Mouse (Mus musculus): ENCODE measurements around the gene Pde4d. TPM values are rescaled to one million over a fixed set of nuclear protein-coding genes. Genes with fewer than 3 reads are reported as not detected.

The Pde4d gene
- polyA plus RNA-seq, 1 experiment from 2014 or later: 3.4 TPM

DNA sequence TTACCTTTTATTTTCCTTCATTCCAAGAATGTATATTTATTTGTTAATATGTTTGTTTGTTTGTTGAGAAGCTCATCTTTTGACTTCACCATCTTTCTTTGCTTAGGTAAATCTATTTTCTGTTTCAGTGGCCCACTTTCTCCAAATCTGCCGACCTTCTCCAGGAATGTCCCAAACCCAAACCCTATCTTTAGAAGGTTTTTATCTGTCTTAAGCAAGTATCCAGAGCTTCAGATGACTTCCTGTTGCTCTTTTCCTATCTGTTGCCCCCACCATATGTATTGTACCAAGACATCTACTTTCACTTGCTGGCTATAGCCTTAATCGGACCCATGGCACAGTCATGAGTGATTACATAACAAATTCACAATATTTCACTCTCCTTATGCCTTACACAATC is 1238.4 kb downstream of the Pde4d start:
- no peak for TF ChIP-seq CTCF (IDR thresholded peaks at IDR 0.05)
- no peak for DNase-seq (ENCODE audit: low read depth, low spot score)
- in situ Hi-C loops (cut with MboI; ENCODE audit: low pct_unique_long_range_greater_than_20kb): no loop called here

DNA sequence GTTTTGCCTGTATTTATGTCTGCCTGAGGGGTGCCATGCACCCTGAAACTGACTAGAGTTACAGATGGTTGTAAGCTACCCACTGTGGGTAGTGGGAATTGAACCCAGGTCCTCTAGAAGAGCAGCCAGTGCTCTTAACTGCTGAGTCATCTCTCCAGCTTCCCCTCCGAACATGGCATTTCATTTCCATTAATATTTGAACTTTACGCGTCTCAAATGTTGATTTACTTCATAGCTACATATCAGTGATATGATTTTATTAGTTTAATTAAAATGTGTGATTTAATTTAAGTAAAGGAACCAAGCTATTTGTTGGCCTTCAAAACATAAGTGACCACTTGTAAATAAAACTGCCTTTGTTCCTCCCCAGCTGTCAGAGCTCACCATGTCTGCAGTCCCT is 1239.4 kb downstream of the Pde4d start:
- H3K27me3 ChIP-seq: no peaks in the 10 kb centered on the region
- ChIA-PET CTCF (interaction anchor here (0.8 to 2.9 kb wide), 4 partner anchors 9 to 27 kb away, joined by 3 to 9 read pairs (median 4); no protein-coding TSS in a partner anchor), POLR2A (no interaction called here)
- in situ Hi-C loops (cut with MboI; ENCODE audit: low pct_unique_long_range_greater_than_20kb): no loop called here
- no peak for TF ChIP-seq CTCF (IDR thresholded peaks at IDR 0.05)
- DNase-seq (ENCODE audit: low read depth, low spot score) (no peak), ATAC-seq (no peak)

More for the DNA sequence above, 1238.4 kb downstream of the Pde4d start:
- ATAC-seq: no peak
- ChIA-PET CTCF (interaction anchor here (1.8 to 2.9 kb wide), 4 partner anchors 12 to 29 kb away, joined by 3 to 9 read pairs (median 6); no protein-coding TSS in a partner anchor), POLR2A (no interaction called here)
- H3K27me3 ChIP-seq: no peaks in the 10 kb centered on the region

DNA sequence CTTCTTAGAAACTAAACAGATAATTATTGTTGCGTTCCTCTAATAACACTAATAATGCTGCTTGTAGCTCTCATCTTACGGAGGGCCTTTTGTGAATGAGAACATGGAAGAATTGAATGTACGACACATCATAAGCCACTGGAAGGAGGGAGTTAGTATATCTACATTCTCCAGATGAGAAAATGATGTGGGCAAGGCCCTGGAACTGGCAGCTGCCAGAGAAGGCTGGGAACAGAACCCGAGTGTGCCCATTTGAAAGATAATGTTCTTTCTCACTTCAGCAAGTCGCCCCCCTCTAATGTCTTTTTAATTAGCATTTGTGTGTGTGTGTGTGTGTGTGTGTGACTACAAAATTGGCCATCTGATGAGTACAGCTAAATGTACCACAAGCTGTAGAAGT is 1240.8 kb downstream of the Pde4d start:
- no peak for TF ChIP-seq CTCF (IDR thresholded peaks at IDR 0.05)
- ATAC-seq (no peak), DNase-seq (ENCODE audit: low read depth, low spot score) (no peak)
- H3K27me3 ChIP-seq: no peaks in the 10 kb centered on the region
- in situ Hi-C loops (cut with MboI; ENCODE audit: low pct_unique_long_range_greater_than_20kb): no loop called here
- ChIA-PET POLR2A (no interaction called here), CTCF (interaction anchor here (0.9 to 1.5 kb wide), 6 partner anchors 10 to 44 kb away, joined by 3 to 6 read pairs (median 4); no protein-coding TSS in a partner anchor)

DNA sequence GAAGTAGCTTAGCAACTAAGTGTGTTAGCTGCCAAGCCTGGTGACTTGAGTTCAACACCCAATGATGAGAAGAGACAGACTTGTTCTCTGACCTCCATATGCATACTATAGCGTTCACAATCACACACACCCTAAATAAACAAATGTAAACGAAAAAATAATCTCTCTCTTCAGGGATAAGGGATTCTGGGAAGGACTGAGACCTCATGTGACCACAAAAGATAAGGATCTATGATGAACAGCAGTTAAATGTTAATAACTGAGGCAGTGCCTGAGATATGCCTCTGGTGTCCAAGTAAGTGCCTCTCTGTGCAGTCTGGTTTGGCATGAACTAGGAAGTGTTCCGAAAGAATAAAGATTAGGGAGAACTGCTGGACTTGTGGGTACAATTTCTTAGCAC is 1243.1 kb downstream of the Pde4d start:
- no peaks in the 10 kb centered on the region for H3K27me3 ChIP-seq
- ATAC-seq: no peak
- no peak for DNase-seq (ENCODE audit: low read depth, low spot score)
- ChIA-PET POLR2A (no interaction called here), CTCF (no interaction called here)
- no peak for TF ChIP-seq CTCF (IDR thresholded peaks at IDR 0.05)
- in situ Hi-C loops (cut with MboI; ENCODE audit: low pct_unique_long_range_greater_than_20kb): no loop called here

DNA sequence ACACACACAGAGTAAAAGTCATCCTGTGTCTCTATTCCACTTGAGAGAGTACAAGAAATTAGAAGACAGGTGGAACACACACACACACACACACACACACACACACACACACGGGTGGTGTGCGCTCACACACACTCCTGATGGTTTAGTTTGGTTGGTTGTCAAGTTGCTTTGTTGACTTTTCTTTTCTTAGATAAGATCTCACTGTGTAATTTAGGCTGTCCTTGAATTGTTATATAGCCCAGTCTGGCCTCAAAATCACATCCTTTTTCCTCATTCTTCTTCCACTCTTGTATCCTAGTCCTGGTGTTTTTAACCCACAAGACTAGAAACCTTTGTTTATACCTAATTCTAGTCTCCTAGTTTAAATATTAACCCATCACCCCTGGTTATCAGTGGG is 1244.0 kb downstream of the Pde4d start:
- CTCF ChIA-PET: no interaction called here
- POLR2A ChIA-PET: no interaction called here
- H3K27me3 ChIP-seq: no peaks in the 10 kb centered on the region
- no peak for TF ChIP-seq CTCF (IDR thresholded peaks at IDR 0.05)
- ATAC-seq (no peak), DNase-seq (ENCODE audit: low read depth, low spot score) (no peak)
- in situ Hi-C loops (cut with MboI; ENCODE audit: low pct_unique_long_range_greater_than_20kb): no loop called here

DNA sequence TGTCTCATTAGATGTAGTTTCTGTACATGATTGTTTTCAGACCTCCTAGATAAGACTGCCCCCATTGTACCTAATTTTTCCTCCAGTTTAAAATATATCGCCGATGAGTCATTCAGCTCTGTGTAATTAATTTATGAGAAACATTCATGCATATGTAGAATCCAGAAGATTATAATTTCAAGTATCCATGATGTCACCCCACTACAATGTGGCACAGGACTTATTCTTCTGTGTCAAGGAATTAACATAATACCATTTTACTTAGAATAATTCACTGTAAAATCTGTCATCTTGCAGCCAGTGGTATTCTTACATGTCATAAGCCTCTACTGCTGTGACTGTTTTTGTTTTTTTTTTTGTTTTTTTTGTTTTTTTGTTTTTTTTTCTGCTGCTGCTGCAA is 1244.5 kb downstream of the Pde4d start:
- CTCF ChIA-PET: no interaction called here
- no peaks in the 10 kb centered on the region for H3K27me3 ChIP-seq
- no peak for TF ChIP-seq CTCF (IDR thresholded peaks at IDR 0.05)
- ATAC-seq (no peak), DNase-seq (ENCODE audit: low read depth, low spot score) (no peak)
- POLR2A ChIA-PET: no interaction called here
- in situ Hi-C loops (cut with MboI; ENCODE audit: low pct_unique_long_range_greater_than_20kb): no loop called here

DNA sequence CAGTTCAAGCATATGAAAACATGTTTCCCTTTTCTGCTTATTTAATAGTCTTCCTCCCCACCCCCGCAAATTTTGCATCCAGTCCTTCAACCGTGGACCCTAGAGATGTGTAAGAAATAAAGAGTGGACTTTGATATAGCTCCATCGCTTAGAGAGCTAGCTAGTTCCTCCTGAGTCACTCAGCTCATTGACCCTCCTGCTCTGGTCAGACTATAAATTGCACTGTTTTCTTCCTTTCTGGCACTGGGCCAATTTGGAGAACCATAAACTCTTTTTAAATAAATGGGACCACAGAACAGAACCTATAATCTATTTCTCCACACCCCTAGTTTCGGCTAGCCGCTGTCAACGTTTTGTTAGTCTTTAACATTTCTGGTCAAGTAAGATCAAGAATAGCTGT is 1245.3 kb downstream of the Pde4d start:
- ChIA-PET POLR2A (no interaction called here), CTCF (interaction anchor here (1.0 kb wide), 1 partner anchor 27 kb away, joined by 3 read pairs; no protein-coding TSS in a partner anchor)
- in situ Hi-C loops (cut with MboI; ENCODE audit: low pct_unique_long_range_greater_than_20kb): no loop called here
- no peak for DNase-seq (ENCODE audit: low read depth, low spot score)
- no peak for TF ChIP-seq CTCF (IDR thresholded peaks at IDR 0.05)
- ATAC-seq: no peak
- H3K27me3 ChIP-seq: no peaks in the 10 kb centered on the region

DNA sequence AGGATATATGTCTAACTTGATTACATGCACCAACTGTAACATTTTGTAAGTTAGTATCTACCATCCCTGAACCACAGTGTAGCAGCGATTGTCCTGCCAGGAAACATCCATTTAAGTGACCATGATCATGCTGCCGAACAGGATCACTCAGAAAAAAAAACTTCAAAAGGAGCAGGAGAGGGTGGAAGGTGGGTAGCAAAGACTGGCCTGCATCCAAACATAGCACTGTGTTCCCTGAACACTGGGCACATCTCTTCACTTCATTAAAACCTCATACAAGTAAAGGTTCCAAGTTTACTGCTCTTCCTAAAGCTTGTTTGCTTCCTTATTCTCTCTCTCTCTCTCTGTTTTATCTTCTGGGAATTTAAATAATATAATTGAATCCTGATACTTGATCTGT is 1256.4 kb downstream of the Pde4d start:
- TF ChIP-seq CTCF (IDR thresholded peaks at IDR 0.05): no peak
- CTCF ChIA-PET: interaction anchor here (0.6 to 1.1 kb wide), 2 partner anchors 9 to 16 kb away, joined by 3 read pairs; no protein-coding TSS in a partner anchor
- H3K27me3 ChIP-seq: no peaks in the 10 kb centered on the region
- DNase-seq (ENCODE audit: low read depth, low spot score): no peak
- in situ Hi-C loops (cut with MboI; ENCODE audit: low pct_unique_long_range_greater_than_20kb): no loop called here
- POLR2A ChIA-PET: no interaction called here
- no peak for ATAC-seq

DNA sequence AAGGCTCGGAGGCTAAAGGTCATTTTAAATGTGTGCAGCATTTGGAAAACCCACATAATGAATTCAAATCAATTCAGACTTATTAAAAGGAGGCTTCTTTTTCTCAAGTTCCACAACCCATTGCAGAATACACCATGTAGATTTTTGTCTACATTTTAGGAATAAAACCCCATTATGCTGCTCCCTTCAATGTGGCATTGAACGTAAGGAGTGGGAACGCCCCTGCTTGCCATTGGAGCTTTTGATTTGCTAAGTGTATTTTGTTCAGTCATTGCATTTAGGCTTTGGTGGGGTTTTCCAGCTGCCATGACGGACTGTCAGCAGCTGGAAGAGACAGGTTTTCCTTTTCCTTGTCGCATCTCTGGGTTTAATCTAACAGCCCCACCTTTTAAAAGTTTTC is 1256.8 kb downstream of the Pde4d start:
- no peak for TF ChIP-seq CTCF (IDR thresholded peaks at IDR 0.05)
- ChIA-PET CTCF (interaction anchor here (0.9 to 1.1 kb wide), 2 partner anchors 16 to 58 kb away, joined by 3 read pairs; no protein-coding TSS in a partner anchor), POLR2A (no interaction called here)
- in situ Hi-C loops (cut with MboI; ENCODE audit: low pct_unique_long_range_greater_than_20kb): no loop called here
- DNase-seq (ENCODE audit: low read depth, low spot score) (no peak), ATAC-seq (no peak)
- no peaks in the 10 kb centered on the region for H3K27me3 ChIP-seq

DNA sequence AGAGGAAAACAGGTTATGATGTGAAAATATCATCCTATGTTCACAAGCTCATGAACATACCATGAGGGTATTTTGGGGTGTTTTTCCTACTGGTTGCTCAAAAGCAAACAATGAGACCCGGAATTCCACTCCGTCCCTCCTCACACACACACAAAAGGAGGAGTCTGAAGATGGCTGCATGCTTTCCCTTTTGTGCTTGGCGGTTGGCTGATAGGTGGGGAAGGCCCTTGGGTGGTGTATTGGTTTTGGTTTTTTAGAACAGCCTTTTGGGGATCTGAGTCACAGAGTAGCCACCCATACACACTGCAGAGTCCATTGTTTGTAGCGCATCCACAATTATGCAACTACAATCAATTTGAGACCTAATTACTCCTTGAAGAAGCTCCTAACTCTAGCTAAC is 1257.4 kb downstream of the Pde4d start:
- TF ChIP-seq CTCF (IDR thresholded peaks at IDR 0.05): no peak
- in situ Hi-C loops (cut with MboI; ENCODE audit: low pct_unique_long_range_greater_than_20kb): no loop called here
- H3K27me3 ChIP-seq: no peaks in the 10 kb centered on the region
- ATAC-seq (no peak), DNase-seq (ENCODE audit: low read depth, low spot score) (no peak)
- CTCF ChIA-PET: interaction anchor here (0.6 to 1.1 kb wide), 3 partner anchors 17 to 59 kb away, joined by 3 read pairs; no protein-coding TSS in a partner anchor
- POLR2A ChIA-PET: no interaction called here

DNA sequence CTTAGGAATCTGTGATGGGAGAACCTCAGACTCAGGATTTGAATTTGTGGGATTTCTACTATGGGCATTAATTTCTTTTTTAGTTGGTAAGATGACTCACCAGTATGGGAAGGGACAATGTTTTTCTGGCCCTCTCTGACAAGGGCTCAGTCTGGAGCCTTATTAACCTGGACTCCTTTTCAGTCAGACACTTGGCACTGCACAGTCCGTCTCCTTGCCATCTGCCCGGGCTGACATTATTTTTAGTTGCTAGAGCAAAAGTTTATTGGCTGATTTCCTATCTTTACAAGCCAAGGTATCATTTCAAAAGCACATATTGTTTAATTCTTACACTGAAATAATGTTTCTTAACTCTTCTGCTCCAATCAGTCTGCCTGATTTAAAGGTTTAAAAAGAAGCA is 1258.6 kb downstream of the Pde4d start:
- TF ChIP-seq CTCF (IDR thresholded peaks at IDR 0.05): no peak
- ATAC-seq (no peak), DNase-seq (ENCODE audit: low read depth, low spot score) (no peak)
- in situ Hi-C loops (cut with MboI; ENCODE audit: low pct_unique_long_range_greater_than_20kb): no loop called here
- CTCF ChIA-PET: no interaction called here
- H3K27me3 ChIP-seq: no peaks in the 10 kb centered on the region
- POLR2A ChIA-PET: no interaction called here

DNA sequence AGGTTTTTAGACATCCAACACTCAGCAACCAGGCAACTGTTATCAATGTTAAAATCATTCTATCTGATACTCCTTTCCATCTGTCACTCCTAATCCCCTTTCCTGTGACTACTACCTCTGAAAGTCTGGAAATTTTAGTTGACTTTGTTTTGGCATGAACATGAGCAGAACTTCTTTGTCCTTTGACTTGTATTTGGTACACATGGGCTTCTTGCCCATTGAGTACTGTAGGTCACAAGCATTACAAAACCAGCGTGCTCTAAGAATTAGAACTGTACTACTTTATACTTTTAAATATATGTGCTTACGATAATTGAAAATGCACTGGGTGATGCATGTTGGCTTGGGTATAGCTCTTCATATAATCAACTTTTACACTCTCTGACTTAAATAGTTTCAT is 1264.8 kb downstream of the Pde4d start:
- DNase-seq (ENCODE audit: low read depth, low spot score) (no peak), ATAC-seq (no peak)
- CTCF ChIA-PET: no interaction called here
- in situ Hi-C loops (cut with MboI; ENCODE audit: low pct_unique_long_range_greater_than_20kb): no loop called here
- POLR2A ChIA-PET: no interaction called here
- H3K27me3 ChIP-seq: no peaks in the 10 kb centered on the region
- no peak for TF ChIP-seq CTCF (IDR thresholded peaks at IDR 0.05)

Data from Patski (cell line).